Mouse (Mus musculus) lung, adult 2 months (tissue): ENCODE results near the gene Tbx1. TPM values are rescaled to one million over a fixed set of nuclear protein-coding genes. Genes with fewer than 3 reads are reported as not detected.
"Not testable (repeated sequence)": the region's sequence is repeated elsewhere in the genome, so short reads cannot be mapped to it uniquely, and the experiment has no call there.

ENCODE experiments used
- DNase-seq: peaks from one replicate; pipeline ENCODE4 v3.0.0; 2022
- H3K4me1 ChIP-seq: fragments of 200-500 bp; 2 replicates; pipeline ENCODE4 v1.6.1; 2011; ENCODE audit warnings: low read length; ENCODE audit not compliant: control insufficient read depth, insufficient read depth
- H3K4me3 ChIP-seq: fragments of 200-500 bp; replicated peaks from 2 replicates; pipeline ENCODE3; 2011; ENCODE audit warnings: low read depth, mild to moderate bottlenecking, control low read depth, low read length; ENCODE audit errors: extremely low read depth
- CTCF ChIP-seq: fragments of 200-500 bp; IDR thresholded peaks from 2 replicates; pipeline ENCODE4 v1.5.1; 2011; ENCODE audit warnings: mild to moderate bottlenecking, low read length, control low read depth; ENCODE audit not compliant: insufficient read depth
- POLR2A ChIP-seq: fragments of 200-500 bp; IDR thresholded peaks from 2 replicates; pipeline ENCODE4 v1.6.1; 2011; ENCODE audit warnings: low read depth, mild to moderate bottlenecking, control low read depth, low read length, borderline replicate concordance; ENCODE audit errors: extremely low read depth
- WGBS: fragments of 180-500 bp; shearing (Covaris S2); methylation state at CpG from one replicate; pipeline ENCODE4 v1.1.7; 2018; 5-methylcytosine and 5-hydroxymethylcytosine counted together
- polyA plus RNA-seq: library from polyadenylated mRNA; depleted of rRNA; stranded (reverse); fragments of >200 nt; gene quantifications from 2 replicates; pipeline ENCODE4 v1.2.3, GENCODE M21; 2012

Gene Tbx1
- polyA plus RNA-seq, 1 experiment, result 32.5 TPM

GRCm38 (mm10) chr16:18564472-18564871 is 26.0 kb downstream of the Tbx1 start:
- 59% methylated on average over 2 of the region's 2 CpGs for WGBS

DNA sequence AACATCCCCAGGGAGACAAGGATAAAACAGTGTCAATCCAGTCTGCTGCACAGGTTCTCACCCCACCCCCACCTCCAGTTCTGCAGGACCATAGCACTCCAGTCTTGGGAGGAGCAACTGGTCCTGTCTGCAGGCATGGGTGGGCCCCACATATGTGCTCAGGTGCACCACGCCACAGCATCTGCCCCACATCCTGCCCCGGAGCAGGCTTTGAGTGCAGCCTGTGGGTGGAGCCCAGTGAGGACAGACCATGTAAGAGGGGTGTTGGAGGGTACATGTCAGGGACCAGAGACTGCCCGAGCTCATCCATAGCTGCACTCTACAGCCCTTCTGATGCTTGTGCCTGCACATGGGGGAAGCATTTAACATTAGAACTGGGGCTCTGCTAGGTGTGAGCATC is 34.0 kb downstream of the Tbx1 start:
- TF ChIP-seq CTCF, result no peak
- no peak for TF ChIP-seq POLR2A
- Histone ChIP-seq H3K4me1 (no peaks in the 10 kb centered on the region), H3K4me3 (no peak overlapping the region)
- DNase-seq, result no peak
- 82% methylated on average over 3 of the region's 3 CpGs for WGBS

More at GRCm38 (mm10) chr16:18564472-18564871, 26.0 kb downstream of the Tbx1 start:
- H3K4me3 ChIP-seq, result no peak overlapping the region
- TF ChIP-seq POLR2A (no peak), CTCF (no peak)
- no peaks in the 10 kb centered on the region for H3K4me1 ChIP-seq
- no peak for DNase-seq

GRCm38 (mm10) chr16:18555235-18555935 is 35.1 kb downstream of the Tbx1 start:
- TF ChIP-seq POLR2A (no peak), CTCF (no peak)
- WGBS, result 63% methylated on average over 17 of the region's 17 CpGs
- no peaks in the 10 kb centered on the region for H3K4me1 ChIP-seq
- no peak for DNase-seq
- no peak overlapping the region for H3K4me3 ChIP-seq

DNA sequence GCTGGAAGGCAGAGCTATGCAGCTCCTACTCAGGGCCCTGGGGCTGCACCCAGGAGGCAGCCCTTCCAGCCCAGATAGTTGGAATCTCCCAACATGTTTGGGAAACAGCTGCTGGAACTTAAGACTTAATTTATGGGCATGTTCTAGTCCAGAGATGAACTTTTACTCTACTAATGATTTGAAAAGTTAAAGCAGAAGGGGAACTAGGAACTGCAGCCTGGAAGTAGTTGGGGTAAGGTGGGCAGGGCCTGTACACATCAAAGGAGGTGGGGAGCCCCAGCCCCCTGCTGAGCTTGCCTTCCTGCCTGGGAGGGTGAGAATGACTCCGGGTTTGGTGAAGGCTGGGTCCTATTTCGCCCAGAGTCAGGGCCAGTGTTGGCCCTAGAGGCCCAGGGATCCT is 35.8 kb downstream of the Tbx1 start:
- no peak overlapping the region for H3K4me3 ChIP-seq
- DNase-seq, result no peak
- TF ChIP-seq CTCF (no peak), POLR2A (no peak)
- WGBS, result 63% methylated on average over 2 of the region's 2 CpGs
- H3K4me1 ChIP-seq, result no peaks in the 10 kb centered on the region

GRCm38 (mm10) chr16:18552106-18552710 is 38.3 kb downstream of the Tbx1 start:
- TF ChIP-seq POLR2A, result no peak
- TF ChIP-seq CTCF, result no peak
- H3K4me1 ChIP-seq, result no peaks in the 10 kb centered on the region
- H3K4me3 ChIP-seq, result no peak overlapping the region
- WGBS, result 64% methylated on average over 11 of the region's 11 CpGs
- DNase-seq, result no peak

DNA sequence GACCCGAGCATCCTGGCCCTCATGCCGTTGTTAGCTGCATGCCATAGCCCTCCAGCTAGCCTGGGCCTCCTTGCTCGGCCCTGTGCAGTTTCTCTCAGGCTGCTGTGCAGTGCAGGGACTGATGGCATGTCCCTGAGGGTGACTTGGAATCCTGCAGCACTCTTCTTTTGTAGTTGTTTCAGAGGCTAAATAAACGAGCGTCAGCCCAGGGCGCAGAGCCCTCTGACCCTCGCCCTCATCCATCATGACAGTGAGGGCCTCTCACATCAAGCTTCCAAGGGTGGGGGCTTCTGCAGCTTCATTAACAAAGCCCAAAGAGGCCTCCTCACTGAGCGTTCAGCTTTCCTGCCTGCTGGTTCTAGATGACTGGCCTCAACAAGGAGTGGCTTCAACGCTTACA is 38.9 kb downstream of the Tbx1 start:
- no peak for TF ChIP-seq POLR2A
- TF ChIP-seq CTCF, result no peak
- Histone ChIP-seq H3K4me3 (no peak overlapping the region), H3K4me1 (no peaks in the 10 kb centered on the region)
- WGBS, result 57% methylated on average over 9 of the region's 9 CpGs
- DNase-seq, result no peak

DNA sequence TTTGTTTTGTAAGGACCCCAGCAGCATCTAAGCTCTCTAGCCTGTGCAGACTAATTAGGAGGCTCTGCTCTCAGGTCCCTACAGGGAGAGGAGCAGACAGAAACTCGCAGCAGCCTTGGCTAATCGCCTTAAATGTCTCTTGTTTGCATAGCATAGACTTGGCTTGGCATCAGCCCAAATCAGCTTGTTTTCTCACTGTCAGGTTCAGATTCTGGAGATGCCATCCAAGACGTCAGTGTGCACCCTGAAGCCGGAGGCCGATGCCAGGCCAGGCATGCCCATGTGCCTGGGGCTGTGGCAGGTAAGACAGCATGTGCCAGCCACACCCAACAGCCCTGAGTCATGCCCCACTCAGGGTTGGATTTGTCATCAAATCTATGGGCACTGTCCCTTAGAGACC is 42.6 kb downstream of the Tbx1 start:
- TF ChIP-seq CTCF (no peak), POLR2A (no peak)
- DNase-seq, result no peak
- Histone ChIP-seq H3K4me3 (no peak overlapping the region), H3K4me1 (no peaks in the 10 kb centered on the region)
- WGBS, result 64% methylated on average over 5 of the region's 5 CpGs

GRCm38 (mm10) chr16:18543151-18543829 is 47.2 kb downstream of the Tbx1 start:
- DNase-seq, result no peak
- TF ChIP-seq CTCF (no peak), POLR2A (no peak)
- Histone ChIP-seq H3K4me3 (no peak overlapping the region), H3K4me1 (no peaks in the 10 kb centered on the region)
- 53% methylated on average over 8 of the region's 8 CpGs for WGBS

DNA sequence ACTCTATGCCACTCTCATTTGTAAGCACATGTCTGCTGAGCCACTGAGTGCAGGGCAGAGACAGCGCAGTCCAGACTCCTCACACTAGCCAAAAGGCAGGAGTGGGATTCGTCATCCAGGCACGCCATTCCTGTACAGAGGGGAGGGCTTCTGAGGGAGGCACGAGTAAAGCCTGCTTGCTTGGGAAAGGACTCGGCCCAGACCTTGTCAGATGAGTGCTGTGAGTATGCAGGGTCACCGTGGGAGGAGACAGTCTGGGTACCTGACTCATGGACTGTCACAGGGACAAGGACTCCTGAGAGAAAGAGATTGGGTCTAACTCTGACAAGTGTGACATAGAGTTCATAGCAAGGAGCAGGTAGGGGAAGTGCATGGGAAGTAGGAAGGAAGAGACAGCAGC is 51.2 kb downstream of the Tbx1 start:
- 64% methylated on average over 6 of the region's 6 CpGs for WGBS
- Histone ChIP-seq H3K4me1 (no peaks in the 10 kb centered on the region), H3K4me3 (no peak overlapping the region)
- TF ChIP-seq CTCF (no peak), POLR2A (no peak)
- no peak for DNase-seq

GRCm38 (mm10) chr16:18537407-18537990 is 53.0 kb downstream of the Tbx1 start:
- WGBS, result 87% methylated on average over 3 of the region's 3 CpGs
- TF ChIP-seq CTCF (no peak), POLR2A (no peak)
- Histone ChIP-seq H3K4me1 (no peaks in the 10 kb centered on the region), H3K4me3 (no peak overlapping the region)
- no peak for DNase-seq

- H3K4me1 ChIP-seq, H3K4me3 ChIP-seq: not testable (repeated sequence)
- 97% methylated on average over 7 of the region's 7 CpGs for WGBS
These were observed 57.4 kb downstream of the Tbx1 start for GRCm38 (mm10) chr16:18533061-18533460.

More at GRCm38 (mm10) chr16:18533061-18533460, 57.4 kb downstream of the Tbx1 start:
- not testable (repeated sequence) for DNase-seq
